Mouse (Mus musculus) midbrain, embryonic 13.5 days (tissue): Measurements from ENCODE around the gene Alox8. TPM values are rescaled to one million over a fixed set of nuclear protein-coding genes. Genes with fewer than 3 reads are reported as not detected.

Experiments used
- ATAC-seq: fragments of 200-750 bp; cut with Nextera tagmentation; 2 replicates; pipeline ENCODE4 v1.8.0; 2017; ENCODE audit warnings: mild to moderate bottlenecking, moderate TSS enrichment, moderate library complexity
- H3K27ac ChIP-seq: fragments of 300-500 bp; sonication (generic); 2 replicates; pipeline ENCODE4 v1.5.1; 2015; ENCODE audit warnings: inconsistent platforms, mild to moderate bottlenecking, moderate library complexity
- H3K27me3 ChIP-seq: fragments of 300-500 bp; sonication (generic); 2 replicates; pipeline ENCODE4 v1.6.1; 2015; ENCODE audit warnings: mild to moderate bottlenecking, inconsistent platforms
- H3K36me3 ChIP-seq: fragments of 300-500 bp; sonication (generic); 2 replicates; pipeline ENCODE4 v1.6.1; 2015; ENCODE audit warnings: mild to moderate bottlenecking, inconsistent platforms
- H3K4me1 ChIP-seq: fragments of 300-500 bp; sonication (generic); replicated peaks from 2 replicates; pipeline ENCODE4 v1.6.1; 2015; ENCODE audit warnings: inconsistent platforms
- H3K4me2 ChIP-seq: fragments of 300-500 bp; sonication (generic); replicated peaks from 2 replicates; pipeline ENCODE4 v1.6.1; 2015; ENCODE audit warnings: moderate library complexity, mild to moderate bottlenecking, inconsistent platforms
- H3K4me3 ChIP-seq: fragments of 300-500 bp; sonication (generic); replicated peaks from 2 replicates; pipeline ENCODE4 v1.5.1; 2015; ENCODE audit warnings: mild to moderate bottlenecking, inconsistent platforms
- H3K9ac ChIP-seq: fragments of 300-500 bp; sonication (generic); replicated peaks from 2 replicates; pipeline ENCODE4 v1.6.1; 2015; ENCODE audit warnings: mild to moderate bottlenecking, inconsistent platforms
- H3K9me3 ChIP-seq: fragments of 300-500 bp; sonication (generic); 2 replicates; pipeline ENCODE4 v1.6.1; 2016; ENCODE audit warnings: mild to moderate bottlenecking, inconsistent platforms
- WGBS: fragments of 180-500 bp; shearing (Covaris S2); methylation state at CpG from one replicate; pipeline ENCODE4 v1.1.7; 2015; 5-methylcytosine and 5-hydroxymethylcytosine counted together
- polyA plus RNA-seq: library from polyadenylated mRNA; unstranded; fragments of >200 nt; fragmentation: Nextera tagmentation; extraction: Ambion mirVana; gene quantifications from 2 replicates; pipeline ENCODE4 v1.2.1, GENCODE M21; 2015

Alox8 gene
- polyA plus RNA-seq: 0.06 and 0.07 TPM in 2 replicates

GRCm38 (mm10) chr11:69197743-69198142 is at the start of gene Alox8:
TSS of gene Alox8 (minus strand) at chr11:69197843.
- WGBS: 35% methylated on average over 6 of the region's 6 CpGs
- Histone ChIP-seq H3K4me3 (peak within 1 kb of the TSS; percentile 12), H3K36me3 (no peaks in the 10 kb centered on the region), H3K4me2 (peak within 1 kb of the TSS; percentile 49), H3K27ac (no peak within 1 kb of the TSS), H3K4me1 (peaks cover 10% of the 10 kb centered on the region; the same call in 1 of the 2 replicates), H3K27me3 (peaks cover 33% of the 10 kb centered on the region), H3K9ac (peak within 1 kb of the TSS; percentile 29; the same call in 1 of the 2 replicates), H3K9me3 (no peaks in the 10 kb centered on the region)
- ATAC-seq: no peak

- H3K27me3 ChIP-seq: 0 out of 2 replicates have a peak, but pooled peaks cover 7% of the 10 kb centered on the region
- H3K36me3 ChIP-seq: no peaks in the 10 kb centered on the region
- no peak overlapping the region for H3K27ac ChIP-seq
- H3K4me1 ChIP-seq: peaks cover 3% of the 10 kb centered on the region; the same call in 1 of the 2 replicates
- no peak overlapping the region for H3K9ac ChIP-seq
- H3K9me3 ChIP-seq: no peaks in the 10 kb centered on the region
- 39% methylated on average over 2 of the region's 2 CpGs for WGBS
- H3K4me2 ChIP-seq: no peak overlapping the region
- no peak overlapping the region for H3K4me3 ChIP-seq
- ATAC-seq: no peak
These were observed 48.0 kb upstream of the Alox8 start for GRCm38 (mm10) chr11:69245643-69246042.

- Histone ChIP-seq H3K27ac (no peak overlapping the region), H3K4me1 (peaks cover 3% of the 10 kb centered on the region; the same call in 1 of the 2 replicates), H3K4me2 (no peak overlapping the region), H3K27me3 (0 out of 2 replicates have a peak, but pooled peaks cover 7% of the 10 kb centered on the region), H3K36me3 (no peaks in the 10 kb centered on the region), H3K9me3 (no peaks in the 10 kb centered on the region), H3K4me3 (no peak overlapping the region), H3K9ac (no peak overlapping the region)
- 18% methylated on average over 2 of the region's 2 CpGs for WGBS
- no peak for ATAC-seq
These were observed 47.3 kb upstream of the Alox8 start for GRCm38 (mm10) chr11:69244911-69245310.

- peak within 1 kb of the TSS; percentile 71 for H3K4me2 ChIP-seq
- WGBS: 9% methylated on average over 13 of the region's 13 CpGs
- H3K9ac ChIP-seq: peak within 1 kb of the TSS; percentile 66
- no peaks in the 10 kb centered on the region for H3K9me3 ChIP-seq
- ATAC-seq: no peak
- peaks cover 37% of the 10 kb centered on the region for H3K27me3 ChIP-seq
- no peaks in the 10 kb centered on the region for H3K36me3 ChIP-seq
- H3K4me3 ChIP-seq: peak within 1 kb of the TSS; percentile 47
- peak within 1 kb of the TSS; percentile 78 for H3K27ac ChIP-seq
- H3K4me1 ChIP-seq: peaks cover 20% of the 10 kb centered on the region
These were observed 39.2 kb upstream of the Alox8 start, which contains the start of gene Gucy2e for GRCm38 (mm10) chr11:69236926-69237260. TSS of gene Gucy2e (minus strand) at chr11:69237036.

- no peaks in the 10 kb centered on the region for H3K9me3 ChIP-seq
- H3K4me3 ChIP-seq: peak overlapping the region; percentile 47
- peak overlapping the region; percentile 66 for H3K9ac ChIP-seq
- 1% methylated on average over 51 of the region's 51 CpGs for WGBS
- no peak for ATAC-seq
- peak overlapping the region; percentile 71 for H3K4me2 ChIP-seq
- H3K36me3 ChIP-seq: no peaks in the 10 kb centered on the region
- H3K4me1 ChIP-seq: peaks cover 20% of the 10 kb centered on the region
- H3K27ac ChIP-seq: peak overlapping the region; percentile 78
- peaks cover 37% of the 10 kb centered on the region for H3K27me3 ChIP-seq
These were observed 38.6 kb upstream of the Alox8 start for GRCm38 (mm10) chr11:69236061-69236925.

- H3K27me3 ChIP-seq: peaks cover 37% of the 10 kb centered on the region
These were observed 37.8 kb upstream of the Alox8 start for GRCm38 (mm10) chr11:69235285-69236060.

GRCm38 (mm10) chr11:69233141-69233540 is 35.5 kb upstream of the Alox8 start:
- no peaks in the 10 kb centered on the region for H3K9me3 ChIP-seq
- 79% methylated on average over 2 of the region's 2 CpGs for WGBS
- H3K36me3 ChIP-seq: no peaks in the 10 kb centered on the region
- no peak overlapping the region for H3K9ac ChIP-seq
- H3K27ac ChIP-seq: no peak overlapping the region
- ATAC-seq: no peak
- H3K4me2 ChIP-seq: no peak overlapping the region
- peaks cover 20% of the 10 kb centered on the region for H3K4me1 ChIP-seq
- H3K27me3 ChIP-seq: peaks cover 37% of the 10 kb centered on the region
- no peak overlapping the region for H3K4me3 ChIP-seq

More at GRCm38 (mm10) chr11:69235285-69236060, 37.8 kb upstream of the Alox8 start:
- WGBS: 2% methylated on average over 33 of the region's 33 CpGs
- H3K4me1 ChIP-seq: peaks cover 20% of the 10 kb centered on the region
- H3K9ac ChIP-seq: peak overlapping the region; percentile 66
- H3K27ac ChIP-seq: peak overlapping the region; percentile 78
- H3K4me2 ChIP-seq: peak overlapping the region; percentile 71
- peak; percentile 92 for ATAC-seq
- H3K9me3 ChIP-seq: no peaks in the 10 kb centered on the region
- peak overlapping the region; percentile 47 for H3K4me3 ChIP-seq
- no peaks in the 10 kb centered on the region for H3K36me3 ChIP-seq

GRCm38 (mm10) chr11:69230420-69230819 is 32.8 kb upstream of the Alox8 start:
- H3K4me2 ChIP-seq: no peak overlapping the region
- WGBS: 80% methylated on average over 4 of the region's 4 CpGs
- H3K36me3 ChIP-seq: no peaks in the 10 kb centered on the region
- H3K9ac ChIP-seq: no peak overlapping the region
- peaks cover 5% of the 10 kb centered on the region for H3K4me1 ChIP-seq
- peaks cover 12% of the 10 kb centered on the region for H3K27me3 ChIP-seq
- no peak for ATAC-seq
- H3K27ac ChIP-seq: no peak overlapping the region
- H3K4me3 ChIP-seq: no peak overlapping the region
- H3K9me3 ChIP-seq: no peaks in the 10 kb centered on the region

- no peaks in the 10 kb centered on the region for H3K9me3 ChIP-seq
- WGBS: 50% methylated on average over 1 of the region's 1 CpGs
- H3K4me2 ChIP-seq: no peak overlapping the region
- H3K36me3 ChIP-seq: no peaks in the 10 kb centered on the region
- no peak overlapping the region for H3K9ac ChIP-seq
- H3K4me1 ChIP-seq: no peaks in the 10 kb centered on the region
- H3K27me3 ChIP-seq: no peaks in the 10 kb centered on the region
- no peak overlapping the region for H3K4me3 ChIP-seq
- H3K27ac ChIP-seq: no peak overlapping the region
- ATAC-seq: no peak
These were observed 28.1 kb upstream of the Alox8 start for GRCm38 (mm10) chr11:69225715-69226114.

GRCm38 (mm10) chr11:69223101-69223500 is 25.5 kb upstream of the Alox8 start:
- no peaks in the 10 kb centered on the region for H3K36me3 ChIP-seq
- H3K9ac ChIP-seq: no peak overlapping the region
- H3K27me3 ChIP-seq: no peaks in the 10 kb centered on the region; the same call in 1 of the 2 replicates
- no peak overlapping the region for H3K27ac ChIP-seq
- WGBS: 87% methylated on average over 4 of the region's 4 CpGs
- no peaks in the 10 kb centered on the region for H3K9me3 ChIP-seq
- no peak overlapping the region for H3K4me3 ChIP-seq
- no peaks in the 10 kb centered on the region for H3K4me1 ChIP-seq
- no peak for ATAC-seq
- H3K4me2 ChIP-seq: no peak overlapping the region

- Histone ChIP-seq H3K9me3 (no peaks in the 10 kb centered on the region), H3K4me3 (no peak overlapping the region), H3K4me2 (no peak overlapping the region), H3K27ac (no peak overlapping the region), H3K36me3 (no peaks in the 10 kb centered on the region), H3K9ac (no peak overlapping the region), H3K4me1 (no peaks in the 10 kb centered on the region), H3K27me3 (no peaks in the 10 kb centered on the region; the same call in 1 of the 2 replicates)
- ATAC-seq: no peak
- WGBS: 75% methylated on average over 4 of the region's 4 CpGs
These were observed 23.4 kb upstream of the Alox8 start for GRCm38 (mm10) chr11:69221070-69221469.

GRCm38 (mm10) chr11:69218661-69219060 is 21.0 kb upstream of the Alox8 start:
- WGBS: 64% methylated on average over 2 of the region's 2 CpGs
- no peaks in the 10 kb centered on the region; the same call in 1 of the 2 replicates for H3K27me3 ChIP-seq
- no peak overlapping the region for H3K4me2 ChIP-seq
- H3K27ac ChIP-seq: no peak overlapping the region
- H3K36me3 ChIP-seq: no peaks in the 10 kb centered on the region
- no peaks in the 10 kb centered on the region for H3K9me3 ChIP-seq
- H3K9ac ChIP-seq: no peak overlapping the region
- ATAC-seq: no peak
- no peak overlapping the region for H3K4me3 ChIP-seq
- no peaks in the 10 kb centered on the region for H3K4me1 ChIP-seq
